Mouse (Mus musculus): Measurements from ENCODE around the gene Gnb1. TPM values are rescaled to one million over a fixed set of nuclear protein-coding genes. Genes with fewer than 3 reads are reported as not detected.

The Gnb1 gene
- polyA plus RNA-seq, 1 experiment from 2014 or later: 277 TPM

DNA sequence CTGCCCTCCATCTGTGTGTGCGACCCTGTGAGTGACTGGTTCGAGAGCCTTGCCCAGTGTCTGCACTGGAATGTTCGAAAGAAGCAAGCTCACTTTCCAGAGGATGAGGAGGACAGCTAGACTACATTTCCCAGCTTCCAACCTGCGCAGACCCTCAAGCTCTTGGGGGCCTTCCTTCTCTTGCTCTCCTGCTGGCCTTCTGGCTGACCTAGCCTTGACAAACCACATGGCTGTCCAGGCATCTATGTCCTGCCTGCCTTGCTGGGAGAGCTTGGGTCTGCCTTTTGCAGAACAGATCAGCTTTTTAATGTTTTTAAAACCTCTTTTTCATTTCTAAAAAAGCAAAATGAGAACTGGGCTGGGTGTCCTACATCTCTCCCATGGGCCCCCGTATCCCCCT is 98.2 kb downstream of the Gnb1 start:
- no peak overlapping the region for H3K4me2 ChIP-seq
- no peak overlapping the region for H3K27ac ChIP-seq (ENCODE audit: low read depth, low read length)
- no peak overlapping the region for H3K4me3 ChIP-seq (ENCODE audit: low read depth, low read length)
- H3K27me3 ChIP-seq (replicated peaks; ENCODE audit: control insufficient read depth, insufficient read depth, low read length): no peaks in the 10 kb centered on the region
- H3K9me3 ChIP-seq (ENCODE audit: control insufficient read depth, low read length): no peaks in the 10 kb centered on the region
- H3K4me1 ChIP-seq (replicated peaks; ENCODE audit: control insufficient read depth, insufficient read depth, low read length): no peaks in the 10 kb centered on the region
- no peak overlapping the region for H3K9ac ChIP-seq (ENCODE audit: low read depth, low read length)
- DNase-seq (ENCODE audit: low spot score) (no peak), ATAC-seq (replicated peaks; ENCODE audit: low FRiP score) (no peak)
- WGBS: 88% methylated on average over 5 of the region's 5 CpGs
- H3K36me3 ChIP-seq (ENCODE audit: control insufficient read depth, insufficient read depth, low read length): peaks cover 32% of the 10 kb centered on the region

DNA sequence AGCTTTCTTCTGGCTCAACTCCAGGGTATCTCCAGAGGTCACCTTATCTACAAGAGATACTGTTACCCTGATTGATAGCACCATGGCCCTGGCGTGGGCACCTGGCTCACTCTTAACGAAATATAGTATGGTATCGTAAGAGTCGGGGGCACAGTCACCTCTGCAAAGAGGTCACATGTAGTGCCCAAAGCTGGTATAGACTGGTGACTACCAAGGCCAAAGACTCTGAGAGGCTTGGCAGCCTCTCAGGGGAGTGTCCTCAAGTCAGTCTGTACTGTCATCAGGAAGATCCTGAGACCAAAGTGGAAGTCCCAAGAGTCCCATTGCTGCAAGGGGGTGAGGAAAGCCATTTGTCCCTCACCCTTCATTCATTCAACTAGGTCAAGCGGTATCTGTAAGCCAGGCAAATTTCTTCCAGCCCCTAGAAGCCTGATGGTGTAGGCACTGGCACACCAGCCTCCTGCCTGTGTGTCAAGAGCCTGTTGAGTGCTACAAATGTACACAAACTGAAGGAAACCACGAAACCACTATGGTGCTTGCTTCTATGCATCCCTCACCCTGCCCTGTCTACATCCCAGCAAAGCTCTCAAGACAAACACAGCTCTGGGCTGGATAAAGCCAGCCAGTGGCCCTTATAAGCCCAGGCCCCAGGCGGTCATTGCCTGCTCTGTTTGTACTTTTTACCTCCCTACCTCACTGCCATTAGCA is 100.0 kb downstream of the Gnb1 start:
- H3K9ac ChIP-seq (ENCODE audit: low read depth, low read length): no peak overlapping the region
- DNase-seq (ENCODE audit: low spot score) (no peak), ATAC-seq (replicated peaks; ENCODE audit: low FRiP score) (no peak)
- 71% methylated on average over 7 of the region's 7 CpGs for WGBS
- H3K4me2 ChIP-seq: no peak overlapping the region
- H3K4me3 ChIP-seq (ENCODE audit: low read depth, low read length): no peak overlapping the region
- no peaks in the 10 kb centered on the region for H3K9me3 ChIP-seq (ENCODE audit: control insufficient read depth, low read length)
- H3K36me3 ChIP-seq (ENCODE audit: control insufficient read depth, insufficient read depth, low read length): peaks cover 25% of the 10 kb centered on the region
- peaks cover 2% of the 10 kb centered on the region; the same call in 1 of the 2 replicates for H3K4me1 ChIP-seq (replicated peaks; ENCODE audit: control insufficient read depth, insufficient read depth, low read length)
- no peak overlapping the region for H3K27ac ChIP-seq (ENCODE audit: low read depth, low read length)
- no peaks in the 10 kb centered on the region for H3K27me3 ChIP-seq (replicated peaks; ENCODE audit: control insufficient read depth, insufficient read depth, low read length)

DNA sequence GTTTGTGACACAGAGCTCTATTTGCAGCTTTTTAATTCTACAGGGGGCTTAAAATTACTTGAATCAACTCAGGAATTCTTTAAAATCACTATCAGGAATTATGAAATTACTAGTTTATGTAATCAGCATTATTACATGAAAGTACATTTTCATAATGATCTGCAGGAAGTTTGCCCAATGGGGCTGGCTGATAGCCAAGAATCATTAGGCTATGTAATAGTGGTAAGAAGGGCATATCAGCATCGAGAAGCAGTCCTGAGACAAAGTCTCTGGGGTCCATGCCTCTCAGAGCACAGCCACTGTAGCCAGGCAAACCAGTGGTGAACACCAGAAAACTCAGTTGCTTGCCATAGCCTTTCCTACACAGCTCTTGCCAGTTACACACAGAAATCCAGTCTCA is 102.6 kb downstream of the Gnb1 start:
- Histone ChIP-seq H3K9me3 (ENCODE audit: control insufficient read depth, low read length) (no peaks in the 10 kb centered on the region), H3K4me3 (ENCODE audit: low read depth, low read length) (no peak overlapping the region), H3K4me1 (replicated peaks; ENCODE audit: control insufficient read depth, insufficient read depth, low read length) (peaks cover 7% of the 10 kb centered on the region), H3K27ac (ENCODE audit: low read depth, low read length) (no peak overlapping the region), H3K36me3 (ENCODE audit: control insufficient read depth, insufficient read depth, low read length) (peaks cover 14% of the 10 kb centered on the region), H3K27me3 (replicated peaks; ENCODE audit: control insufficient read depth, insufficient read depth, low read length) (no peaks in the 10 kb centered on the region), H3K4me2 (no peak overlapping the region), H3K9ac (ENCODE audit: low read depth, low read length) (no peak overlapping the region)
- no peak for DNase-seq (ENCODE audit: low spot score)
- WGBS: 50% methylated on average over 1 of the region's 1 CpGs
- no peak for ATAC-seq (replicated peaks; ENCODE audit: low FRiP score)

DNA sequence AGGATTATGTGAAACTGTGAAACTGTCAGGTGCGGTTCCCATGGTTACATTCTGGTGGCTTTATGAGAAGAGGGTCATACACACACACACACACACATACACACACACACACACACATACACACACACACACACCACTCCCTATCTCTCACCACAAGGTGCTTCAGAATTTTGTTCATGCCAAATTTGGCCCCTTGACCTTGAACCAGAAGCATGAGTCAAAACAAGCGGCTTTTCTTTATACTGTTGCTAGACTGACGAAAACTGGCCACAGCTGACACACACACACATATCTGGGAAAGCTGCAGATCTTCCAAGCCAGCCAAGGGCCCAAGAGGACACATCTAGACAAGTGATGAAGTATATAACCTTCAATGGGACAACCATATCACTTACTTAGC is 104.6 kb downstream of the Gnb1 start:
- H3K4me3 ChIP-seq (ENCODE audit: low read depth, low read length): no peak overlapping the region
- no peaks in the 10 kb centered on the region for H3K9me3 ChIP-seq (ENCODE audit: control insufficient read depth, low read length)
- H3K9ac ChIP-seq (ENCODE audit: low read depth, low read length): no peak overlapping the region
- H3K4me2 ChIP-seq: no peak overlapping the region
- 82% methylated on average over 3 of the region's 3 CpGs for WGBS
- no peak overlapping the region for H3K27ac ChIP-seq (ENCODE audit: low read depth, low read length)
- ATAC-seq (replicated peaks; ENCODE audit: low FRiP score): no peak
- H3K27me3 ChIP-seq (replicated peaks; ENCODE audit: control insufficient read depth, insufficient read depth, low read length): no peaks in the 10 kb centered on the region
- H3K4me1 ChIP-seq (replicated peaks; ENCODE audit: control insufficient read depth, insufficient read depth, low read length): peaks cover 9% of the 10 kb centered on the region
- no peak for DNase-seq (ENCODE audit: low spot score)
- no peaks in the 10 kb centered on the region for H3K36me3 ChIP-seq (ENCODE audit: control insufficient read depth, insufficient read depth, low read length)

DNA sequence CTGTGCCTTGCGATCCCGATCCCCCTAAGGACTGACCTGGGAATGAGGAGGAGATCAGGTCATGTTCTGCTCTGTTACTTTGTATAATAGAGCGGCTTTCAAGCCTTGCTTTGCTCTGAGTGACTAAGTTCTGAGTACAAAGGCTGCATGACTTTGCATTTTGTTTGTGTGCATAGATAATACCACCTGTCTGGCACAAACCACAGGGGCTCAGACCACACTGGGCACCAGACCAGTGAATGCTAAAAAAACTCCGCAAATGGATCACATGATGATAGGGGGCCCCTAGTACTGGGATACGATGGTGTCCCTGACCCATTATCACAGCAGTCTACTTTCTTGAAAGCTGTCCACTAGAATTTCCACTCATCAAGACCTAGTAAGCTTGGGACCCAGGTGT is 105.4 kb downstream of the Gnb1 start:
- Histone ChIP-seq H3K9me3 (ENCODE audit: control insufficient read depth, low read length) (no peaks in the 10 kb centered on the region), H3K4me2 (peak overlapping the region; percentile 1; the same call in 1 of the 2 replicates), H3K36me3 (ENCODE audit: control insufficient read depth, insufficient read depth, low read length) (no peaks in the 10 kb centered on the region), H3K9ac (ENCODE audit: low read depth, low read length) (no peak overlapping the region), H3K27ac (ENCODE audit: low read depth, low read length) (0 out of 2 replicates have a peak overlapping the region, but pooled peaks have one; percentile 16), H3K4me3 (ENCODE audit: low read depth, low read length) (no peak overlapping the region), H3K27me3 (replicated peaks; ENCODE audit: control insufficient read depth, insufficient read depth, low read length) (no peaks in the 10 kb centered on the region), H3K4me1 (replicated peaks; ENCODE audit: control insufficient read depth, insufficient read depth, low read length) (peaks cover 9% of the 10 kb centered on the region)
- 61% methylated on average over 5 of the region's 5 CpGs for WGBS
- ATAC-seq (replicated peaks; ENCODE audit: low FRiP score) (0 out of 2 replicates have a peak, but pooled peaks have one; percentile 4), DNase-seq (ENCODE audit: low spot score) (no peak)

DNA sequence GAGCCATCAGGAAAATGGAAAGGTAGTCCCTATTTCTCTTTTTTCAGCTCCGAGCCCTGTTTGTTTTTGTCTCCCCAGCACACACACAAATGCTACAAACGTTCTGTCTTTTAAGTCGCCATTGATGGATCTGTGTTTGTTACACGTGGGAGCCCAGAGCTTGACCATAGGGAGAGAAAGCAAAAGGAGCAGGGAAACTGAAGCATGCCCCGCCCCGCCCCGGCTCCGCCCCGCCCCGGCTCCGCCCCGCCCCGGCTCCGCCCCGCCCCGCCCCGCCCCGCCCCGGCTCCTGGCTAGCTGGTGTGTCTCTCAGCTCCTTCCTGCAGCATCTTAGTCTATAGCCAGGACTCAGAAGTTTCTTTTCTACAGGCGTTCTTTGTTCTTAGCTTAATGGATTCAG is 107.4 kb downstream of the Gnb1 start:
- Histone ChIP-seq H3K9me3 (ENCODE audit: control insufficient read depth, low read length) (no peaks in the 10 kb centered on the region), H3K4me1 (replicated peaks; ENCODE audit: control insufficient read depth, insufficient read depth, low read length) (peaks cover 18% of the 10 kb centered on the region), H3K9ac (ENCODE audit: low read depth, low read length) (no peak overlapping the region), H3K4me2 (peak overlapping the region; percentile 25; the same call in 1 of the 2 replicates), H3K4me3 (ENCODE audit: low read depth, low read length) (no peak overlapping the region), H3K27me3 (replicated peaks; ENCODE audit: control insufficient read depth, insufficient read depth, low read length) (no peaks in the 10 kb centered on the region), H3K36me3 (ENCODE audit: control insufficient read depth, insufficient read depth, low read length) (no peaks in the 10 kb centered on the region), H3K27ac (ENCODE audit: low read depth, low read length) (no peak overlapping the region)
- ATAC-seq (replicated peaks; ENCODE audit: low FRiP score) (no peak), DNase-seq (ENCODE audit: low spot score) (no peak)
- WGBS: 12% methylated on average over 20 of the region's 20 CpGs

DNA sequence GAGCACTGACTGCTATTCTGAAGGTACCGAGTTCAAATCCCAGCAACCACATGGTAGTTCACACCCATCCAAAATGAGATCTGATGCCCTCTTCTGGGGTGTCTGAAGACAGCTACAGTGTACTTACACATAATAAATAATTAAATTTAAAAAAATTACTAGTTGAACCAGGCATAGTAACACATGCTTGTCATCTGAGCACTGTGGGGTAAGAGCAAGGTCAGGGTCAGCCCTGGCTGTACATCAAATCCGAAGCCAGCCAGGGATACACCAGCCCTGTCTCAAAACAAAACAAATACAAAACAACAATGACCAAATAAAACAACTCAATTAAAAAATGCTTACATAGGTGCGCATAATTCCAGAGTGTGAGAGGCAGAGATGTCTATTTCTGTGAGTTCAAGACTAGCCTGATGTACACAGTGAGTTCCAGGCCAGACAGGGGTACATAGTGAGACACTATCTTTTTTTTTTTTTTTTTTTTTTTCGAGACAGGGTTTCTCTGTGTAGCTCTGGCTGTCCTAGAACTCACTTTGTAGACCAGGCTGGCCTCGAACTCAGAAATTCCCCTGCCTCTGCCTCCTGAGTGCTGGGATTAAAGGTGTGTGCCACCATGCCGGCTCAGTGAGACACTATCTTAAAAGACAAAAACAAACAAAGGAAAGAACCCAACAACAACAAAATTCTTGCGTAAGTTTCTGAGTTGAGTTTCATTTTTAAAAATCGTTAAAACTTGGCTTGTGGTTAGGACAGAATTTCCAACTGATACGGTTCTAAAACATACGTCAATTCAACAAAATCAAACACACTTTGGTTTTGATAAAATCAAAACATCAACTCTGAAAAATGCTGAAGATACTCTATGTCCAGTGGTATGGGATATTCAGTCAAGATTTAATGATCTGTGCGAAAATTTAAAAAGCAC is 109.0 kb downstream of the Gnb1 start:
- Histone ChIP-seq H3K4me2 (peak overlapping the region; percentile 84), H3K9me3 (ENCODE audit: control insufficient read depth, low read length) (no peaks in the 10 kb centered on the region), H3K9ac (ENCODE audit: low read depth, low read length) (peak overlapping the region; percentile 87), H3K36me3 (ENCODE audit: control insufficient read depth, insufficient read depth, low read length) (peaks cover 3% of the 10 kb centered on the region; the same call in 1 of the 2 replicates), H3K4me3 (ENCODE audit: low read depth, low read length) (peak overlapping the region; percentile 90), H3K27ac (ENCODE audit: low read depth, low read length) (peak overlapping the region; percentile 99; the same call in 1 of the 2 replicates), H3K27me3 (replicated peaks; ENCODE audit: control insufficient read depth, insufficient read depth, low read length) (no peaks in the 10 kb centered on the region), H3K4me1 (replicated peaks; ENCODE audit: control insufficient read depth, insufficient read depth, low read length) (peaks cover 18% of the 10 kb centered on the region)
- 78% methylated on average over 11 of the region's 11 CpGs for whole genome bisulfite sequencing
- ATAC-seq (replicated peaks; ENCODE audit: low FRiP score): no peak
- no peak for DNase-seq (ENCODE audit: low spot score)

DNA sequence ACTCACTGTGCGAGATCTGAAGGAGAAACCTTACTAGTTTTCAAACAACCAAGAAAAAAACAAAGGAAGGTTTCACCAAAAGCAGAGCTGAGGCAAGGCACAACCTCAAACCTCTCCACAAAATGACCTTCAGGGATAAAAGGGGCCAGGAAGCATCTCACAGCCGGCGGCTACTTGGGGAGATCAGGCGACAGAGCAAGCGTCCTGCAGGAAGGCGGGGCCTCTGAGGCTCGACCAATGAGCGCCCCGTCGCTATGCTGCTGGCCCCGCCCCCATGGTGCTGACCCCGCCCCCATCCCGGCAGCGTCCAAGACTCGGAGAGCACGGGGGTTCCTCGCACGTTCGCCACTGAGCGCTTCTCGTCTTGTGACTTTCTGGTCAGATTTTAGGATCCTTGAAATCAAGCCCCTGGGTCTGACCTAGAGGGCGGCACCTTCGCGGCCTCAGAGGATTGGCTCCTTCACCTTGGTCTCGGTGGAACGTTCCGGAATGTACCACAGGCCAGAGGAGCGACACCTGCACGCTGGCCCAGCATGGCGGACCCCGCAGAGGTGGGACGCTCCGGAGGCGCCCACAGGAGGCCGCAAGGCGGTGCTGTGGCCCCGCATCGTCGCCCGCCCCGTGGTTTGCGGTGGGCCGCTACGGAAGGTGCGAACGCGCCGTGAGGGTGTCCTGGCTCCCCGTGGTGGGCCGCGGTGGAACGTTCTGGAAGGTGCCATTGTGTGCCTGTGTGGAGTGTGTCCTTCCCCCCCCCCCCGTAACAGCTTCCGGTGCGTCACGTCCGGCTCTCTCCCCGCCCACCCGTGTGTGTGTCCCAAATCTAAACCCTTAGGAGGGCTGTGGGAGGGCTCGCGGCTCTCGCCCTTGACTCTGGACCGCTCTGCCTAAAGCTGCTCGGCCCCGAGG is 110.2 kb downstream of the Gnb1 start, which contains the start of gene Slc35e2:
Slc35e2 (plus strand) TSS at position 326 of the 906 bp plus-strand sequence.
- H3K9me3 ChIP-seq (ENCODE audit: control insufficient read depth, low read length): no peaks in the 10 kb centered on the region
- H3K36me3 ChIP-seq (ENCODE audit: control insufficient read depth, insufficient read depth, low read length): peaks cover 3% of the 10 kb centered on the region; the same call in 1 of the 2 replicates
- DNase-seq (ENCODE audit: low spot score) (peak; percentile 98), ATAC-seq (replicated peaks; ENCODE audit: low FRiP score) (peak; percentile 90)
- H3K27me3 ChIP-seq (replicated peaks; ENCODE audit: control insufficient read depth, insufficient read depth, low read length): no peaks in the 10 kb centered on the region
- peak within 1 kb of the TSS; percentile 90 for H3K4me3 ChIP-seq (ENCODE audit: low read depth, low read length)
- peak within 1 kb of the TSS; percentile 84 for H3K4me2 ChIP-seq
- H3K27ac ChIP-seq (ENCODE audit: low read depth, low read length): peak within 1 kb of the TSS; percentile 99
- under 1% methylated on average over 58 of the region's 65 CpGs for WGBS
- H3K9ac ChIP-seq (ENCODE audit: low read depth, low read length): peak within 1 kb of the TSS; percentile 87
- peaks cover 16% of the 10 kb centered on the region for H3K4me1 ChIP-seq (replicated peaks; ENCODE audit: control insufficient read depth, insufficient read depth, low read length)
